Mouse (Mus musculus): ENCODE results near the gene Eif6.

Gene Eif6

DNA sequence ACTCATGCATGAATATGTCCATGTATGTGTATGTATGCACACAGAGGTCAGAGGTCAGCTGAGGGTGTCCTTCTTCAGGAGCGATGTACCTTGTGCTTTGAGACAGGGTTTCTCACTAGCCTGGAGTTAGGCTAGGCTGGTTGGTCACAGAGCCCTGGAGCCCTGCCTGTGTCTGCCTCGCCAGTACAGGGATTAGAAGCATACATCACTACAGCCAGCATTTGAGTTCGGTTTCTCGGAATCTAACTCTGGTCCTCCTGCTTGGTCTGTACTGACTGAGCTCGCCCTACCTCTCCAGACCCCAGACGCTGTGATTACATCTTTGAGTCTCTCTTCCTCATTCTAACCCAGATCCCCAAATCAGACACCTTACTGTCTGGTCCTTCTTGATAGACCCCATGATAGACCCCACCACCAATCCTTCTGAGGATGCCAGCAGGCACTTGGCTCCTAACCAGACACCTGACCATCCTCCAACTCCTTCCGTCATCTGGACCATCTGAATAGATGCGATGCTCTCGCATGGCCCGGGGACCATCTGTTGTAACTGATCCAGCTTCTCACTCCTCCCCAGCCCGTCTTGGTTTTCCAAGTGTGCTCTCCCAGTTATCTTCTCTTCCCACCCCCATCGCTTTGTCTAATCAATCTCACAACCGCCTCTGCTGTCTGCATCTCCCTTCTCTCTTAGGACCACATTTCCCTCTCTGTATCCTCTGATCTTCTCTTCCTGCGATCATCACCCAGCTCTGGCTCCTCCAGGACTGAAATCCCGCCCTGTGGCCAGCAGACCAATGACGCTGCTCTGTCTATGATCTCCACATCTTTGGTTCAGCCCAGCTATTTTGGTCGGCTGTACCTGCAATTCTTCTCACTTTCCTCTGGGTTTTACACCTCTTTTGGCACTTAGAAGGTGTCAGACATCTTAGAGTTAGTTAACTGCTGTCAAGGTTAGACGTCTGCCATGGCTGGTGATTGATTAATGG is 38.5 kb downstream of the Eif6 start:
- no peak for DNase-seq (ENCODE audit: low spot score in 2 of 2)

DNA sequence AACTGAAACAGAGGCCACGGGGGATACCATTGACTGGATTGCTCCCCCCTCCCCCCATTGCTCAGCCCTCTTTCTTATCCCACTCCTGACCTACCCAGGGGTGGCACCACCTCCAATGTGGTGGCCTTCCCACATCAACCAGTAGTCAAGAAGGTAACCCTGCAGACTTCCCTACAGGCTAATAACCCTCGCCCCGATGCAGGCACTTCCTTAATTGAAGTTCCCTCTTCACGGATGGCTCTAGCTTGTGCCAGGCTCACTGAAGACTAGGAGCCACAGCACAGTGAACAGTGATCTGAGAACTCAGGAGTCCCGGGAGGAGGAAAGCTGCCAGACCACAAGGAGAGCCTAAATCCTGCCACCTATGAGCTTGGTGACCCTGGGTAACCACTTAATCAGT is 39.8 kb downstream of the Eif6 start:
- DNase-seq (ENCODE audit: low spot score in 2 of 2): no peak

DNA sequence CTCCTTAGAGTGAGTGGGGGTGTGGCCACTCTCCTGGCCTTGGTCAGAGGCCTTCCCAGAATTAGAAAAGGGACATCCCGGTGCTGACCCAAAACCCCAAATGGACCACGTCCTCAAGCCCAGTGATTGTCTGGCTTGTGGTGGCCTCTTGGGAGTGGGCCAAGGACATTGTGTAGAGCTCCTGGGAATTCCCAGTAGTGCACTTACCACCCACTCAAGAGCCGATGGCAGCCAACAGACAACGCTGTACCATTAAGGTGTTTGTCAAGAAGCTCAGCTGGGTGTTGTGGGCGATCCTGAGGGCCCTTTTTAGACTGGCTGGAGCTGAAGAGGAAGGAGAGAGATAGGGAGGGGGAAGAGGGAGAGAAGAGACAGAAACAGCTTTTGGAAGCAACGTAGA is 42.2 kb downstream of the Eif6 start:
- DNase-seq (ENCODE audit: low spot score in 2 of 2): no peak

DNA sequence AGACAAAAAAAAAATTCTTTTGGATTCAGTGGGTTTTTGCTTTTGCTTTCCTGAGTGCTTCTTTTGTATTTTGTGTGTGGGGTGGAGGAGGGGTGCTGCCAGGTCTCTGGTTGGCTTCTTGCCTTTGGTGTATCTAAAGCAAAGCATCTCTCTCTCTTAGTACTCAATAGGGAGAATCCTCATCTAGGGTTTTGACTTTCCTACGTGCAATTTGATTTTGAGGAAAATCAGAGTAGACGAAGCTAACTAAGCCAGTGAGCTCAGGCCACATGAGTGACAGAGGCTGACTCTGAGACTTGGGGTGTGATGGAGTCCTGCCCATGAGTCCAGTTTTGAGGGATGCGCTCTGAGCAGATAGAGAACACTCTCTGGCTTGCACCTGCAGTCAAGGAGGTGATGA is 47.2 kb downstream of the Eif6 start:
- DNase-seq (ENCODE audit: low spot score in 2 of 2): no peak

DNA sequence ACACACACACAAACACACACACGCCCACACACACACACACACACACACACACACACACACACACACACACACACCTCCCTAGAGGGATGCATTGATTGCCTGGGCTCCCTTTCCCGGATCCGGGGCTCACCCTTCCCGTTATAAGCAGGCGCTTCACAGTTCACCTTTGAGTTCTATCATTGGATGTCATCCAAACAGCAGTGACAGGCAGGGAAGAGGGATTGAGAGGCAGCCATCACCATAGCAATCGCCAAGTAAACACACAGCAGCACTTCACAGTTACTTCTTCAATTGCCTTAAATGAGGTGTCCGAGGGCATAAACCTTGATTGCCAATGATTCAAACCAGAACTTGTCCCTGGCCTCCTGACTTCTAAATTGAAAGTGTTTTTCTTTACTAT is 47.7 kb downstream of the Eif6 start:
- DNase-seq (ENCODE audit: low spot score in 2 of 2): no peak

GRCm38 (mm10) chr2:155778004-155778403 is 48.7 kb downstream of the Eif6 start:
- no peak for DNase-seq (ENCODE audit: low spot score in 2 of 2)

DNA sequence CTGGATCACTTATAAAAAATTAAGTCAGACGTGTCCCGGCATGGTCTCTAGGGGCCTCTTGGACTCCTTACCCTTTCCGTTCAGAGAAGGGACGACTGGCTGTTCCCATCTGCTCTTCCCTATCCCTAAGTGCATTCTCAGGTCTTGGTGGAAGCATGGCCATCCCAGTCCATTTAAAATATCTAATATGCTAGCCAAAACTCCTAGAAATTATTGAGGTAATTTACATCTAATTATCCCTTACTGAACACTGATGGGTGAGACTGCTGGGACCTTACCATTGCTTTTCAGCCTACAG is 49.1 kb downstream of the Eif6 start:
- DNase-seq (ENCODE audit: low spot score in 2 of 2): no peak

GRCm38 (mm10) chr2:155776824-155777687 is 49.7 kb downstream of the Eif6 start:
- no peak for DNase-seq (ENCODE audit: low spot score in 2 of 2)

- DNase-seq (ENCODE audit: low spot score in 2 of 2): peak in 1 of 2 experiments; percentile 7
Measured at GRCm38 (mm10) chr2:155775685-155776263, 51.0 kb downstream of the Eif6 start.

- DNase-seq (ENCODE audit: low spot score in 2 of 2): no peak
Measured at GRCm38 (mm10) chr2:155774927-155775684, 51.6 kb downstream of the Eif6 start, which contains the start of gene Mmp24. Mmp24 (plus strand) TSS chr2:155775342.

GRCm38 (mm10) chr2:155774261-155774926 is 52.3 kb downstream of the Eif6 start:
- DNase-seq (ENCODE audit: low spot score in 2 of 2): no peak

- DNase-seq (ENCODE audit: low spot score in 2 of 2): no peak
Measured at GRCm38 (mm10) chr2:155773664-155774063, 53.1 kb downstream of the Eif6 start.

Data from heart, adult 9 months (tissue).